Mouse (Mus musculus) embryonic fibroblast, embryonic 13.5 days (primary cell): ENCODE measurements around the gene Elk1.

Source experiments
- CTCF ChIP-seq: IDR thresholded peaks from 2 replicates; pipeline ENCODE4 v1.5.1; 2011; ENCODE audit warnings: mild to moderate bottlenecking, control low read depth, low read length, moderate library complexity, borderline replicate concordance; ENCODE audit not compliant: insufficient read depth
- POLR2A ChIP-seq: IDR thresholded peaks from 2 replicates; pipeline ENCODE4 v1.6.1; 2011; ENCODE audit warnings: low read depth, mild to moderate bottlenecking, control low read depth, low read length, moderate library complexity

DNA sequence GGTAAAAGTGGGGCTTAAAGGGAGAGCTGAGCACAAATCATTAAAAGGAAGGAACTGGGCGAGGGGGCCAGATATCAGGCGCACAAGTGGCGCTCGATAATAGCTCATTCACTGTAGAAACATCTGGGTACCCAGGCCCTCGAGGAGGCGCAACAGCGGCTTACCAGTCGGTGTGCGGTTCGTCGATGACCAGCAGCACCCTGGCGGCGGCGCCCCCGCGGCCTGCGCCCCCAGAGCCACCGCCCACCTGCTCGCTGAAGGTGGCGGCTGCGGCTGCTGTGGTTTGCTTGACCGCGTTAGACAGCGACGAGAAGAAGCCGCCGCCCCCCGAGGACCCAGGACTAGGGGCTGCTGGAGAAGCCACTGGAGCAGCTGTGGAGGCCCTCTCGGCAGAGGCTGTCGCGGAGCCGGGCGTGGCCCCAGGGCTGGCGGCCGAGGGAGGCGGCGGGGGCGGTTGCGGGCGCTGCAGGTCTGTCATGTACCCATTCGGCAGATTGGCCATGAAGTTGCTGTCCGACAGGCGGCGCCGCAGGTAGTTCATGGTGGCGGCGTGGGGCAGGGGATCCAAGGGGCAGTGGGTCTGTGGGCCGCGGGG, 30.1 kb downstream of the Elk1 start:
- TF ChIP-seq CTCF (no peak), POLR2A (no peak)
